Mouse (Mus musculus) bone marrow, adult 2 months (tissue): Measurements from ENCODE around the gene Erbin.

Source experiments
- CTCF ChIP-seq: fragments of 200-500 bp; IDR thresholded peaks from 2 replicates; pipeline ENCODE4 v1.5.1; 2011; ENCODE audit warnings: low read length, control low read depth; ENCODE audit not compliant: control insufficient read depth, insufficient read depth
- POLR2A ChIP-seq: fragments of 200-500 bp; IDR thresholded peaks from 2 replicates; pipeline ENCODE4 v1.6.1; 2011; ENCODE audit warnings: low read depth, mild to moderate bottlenecking, control low read depth, low read length, borderline replicate concordance; ENCODE audit not compliant: control insufficient read depth

- TF ChIP-seq POLR2A (no peak), CTCF (no peak)
These were observed 50.2 kb downstream of the Erbin start for GRCm38 (mm10) chr13:103870117-103870516.
